Mouse (Mus musculus) ovary, adult 18-20 months (tissue): Measurements from ENCODE around the gene Tubgcp3.
"Not testable (repeated sequence)": the region's sequence is repeated elsewhere in the genome, so short reads cannot be mapped to it uniquely, and the experiment has no call there.

Source experiments
- DNase-seq: peaks from one replicate; pipeline ENCODE4 v3.0.0; 2022; ENCODE audit warnings: low spot score, mixed read lengths

Gene Tubgcp3

DNA sequence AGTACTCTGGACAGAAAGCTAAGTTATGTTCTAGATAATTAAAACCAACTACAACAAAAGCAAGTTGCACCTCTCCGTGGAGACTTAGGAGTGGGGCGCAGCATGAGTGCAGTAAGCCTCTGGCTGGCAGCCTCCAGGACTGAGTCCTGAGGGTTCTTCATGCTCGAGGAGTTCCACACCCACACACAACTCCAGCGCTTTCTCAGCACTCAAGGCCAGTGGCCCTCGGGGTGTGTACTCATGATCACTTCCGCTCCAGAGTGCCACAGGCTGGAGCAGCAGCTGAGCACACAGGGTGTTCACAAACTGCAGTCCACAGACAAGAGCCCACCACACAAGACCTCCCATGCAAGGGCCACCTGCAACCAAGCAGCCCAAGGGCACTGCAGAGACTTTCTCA, 30.5 kb downstream of the Tubgcp3 start:
- DNase-seq, result no peak

DNA sequence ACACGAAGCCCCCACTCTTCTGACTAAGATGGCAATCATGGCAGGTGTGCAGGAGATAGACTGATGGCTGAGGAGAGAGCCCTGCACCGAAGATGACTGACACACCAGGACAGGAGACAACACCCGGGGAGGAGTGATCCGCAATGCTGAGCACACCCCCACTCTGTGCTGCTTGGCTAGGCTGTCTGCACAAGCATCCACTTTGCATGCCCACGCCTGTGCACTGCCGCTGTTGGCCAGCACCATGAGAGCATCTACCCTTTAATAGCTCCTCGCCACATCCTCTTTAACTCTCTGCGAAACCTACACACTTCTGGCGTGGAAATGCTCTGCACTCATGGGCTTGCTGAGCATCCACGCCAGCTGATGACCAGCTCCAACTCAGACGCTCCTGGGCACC, 33.6 kb downstream of the Tubgcp3 start:
- DNase-seq, result no peak

DNA sequence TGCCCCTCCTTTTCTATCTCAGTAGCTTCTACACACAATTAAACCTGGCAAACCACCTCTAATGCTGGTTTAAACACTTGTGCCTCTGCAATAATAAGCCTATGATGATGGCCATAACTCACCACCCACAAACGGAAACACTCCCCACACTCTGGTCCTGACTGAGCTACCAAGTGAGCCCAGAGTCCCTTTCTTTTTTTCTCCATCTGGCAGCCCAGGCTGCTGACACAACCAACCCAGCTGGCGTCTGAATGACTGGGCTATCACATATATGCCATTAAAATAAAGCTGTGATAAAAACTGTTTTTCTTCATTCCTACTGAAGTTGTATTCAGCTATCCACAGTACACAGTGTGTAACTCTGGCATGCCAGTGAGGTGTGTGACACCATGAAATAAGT, 36.7 kb downstream of the Tubgcp3 start:
- DNase-seq, result no peak

DNA sequence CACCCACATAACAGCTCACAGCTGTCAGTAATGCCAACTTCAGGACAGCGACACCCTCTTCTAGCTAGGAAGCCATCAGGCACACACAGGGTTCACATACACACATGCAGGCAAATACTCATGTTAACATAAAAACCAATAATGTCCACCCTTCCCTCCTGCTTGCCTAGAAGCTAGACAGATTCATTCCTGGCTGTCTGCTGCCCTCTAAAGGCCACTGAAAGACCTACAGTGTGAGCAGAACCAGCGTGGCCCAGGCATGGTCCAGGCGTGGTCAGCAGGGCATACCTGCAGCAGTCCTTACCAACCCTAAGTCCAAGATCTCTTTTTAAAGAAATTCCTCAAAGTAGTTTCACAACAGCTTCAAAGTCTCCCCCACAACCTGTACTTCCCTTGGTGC, 43.0 kb downstream of the Tubgcp3 start:
- DNase-seq, result no peak

DNA sequence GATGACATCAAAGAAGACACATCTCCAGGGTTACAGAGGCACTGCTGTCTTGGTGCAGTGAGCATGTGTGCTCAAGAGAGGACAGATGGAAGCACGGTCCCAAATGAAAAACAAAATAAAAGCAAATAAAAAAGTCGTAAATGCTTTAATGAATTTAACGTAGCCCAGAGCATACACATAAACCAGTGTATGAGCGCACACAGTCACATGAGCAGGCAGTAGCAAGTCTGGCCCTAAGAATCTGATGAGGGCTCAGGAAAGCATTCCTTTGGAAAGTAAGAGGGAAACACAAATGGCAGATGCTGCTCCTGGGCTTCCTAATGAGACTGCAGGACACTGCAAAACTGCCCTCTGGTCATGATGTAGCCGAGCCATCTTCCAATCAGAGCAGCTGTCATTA, 46.2 kb downstream of the Tubgcp3 start:
- no peak for DNase-seq

DNA sequence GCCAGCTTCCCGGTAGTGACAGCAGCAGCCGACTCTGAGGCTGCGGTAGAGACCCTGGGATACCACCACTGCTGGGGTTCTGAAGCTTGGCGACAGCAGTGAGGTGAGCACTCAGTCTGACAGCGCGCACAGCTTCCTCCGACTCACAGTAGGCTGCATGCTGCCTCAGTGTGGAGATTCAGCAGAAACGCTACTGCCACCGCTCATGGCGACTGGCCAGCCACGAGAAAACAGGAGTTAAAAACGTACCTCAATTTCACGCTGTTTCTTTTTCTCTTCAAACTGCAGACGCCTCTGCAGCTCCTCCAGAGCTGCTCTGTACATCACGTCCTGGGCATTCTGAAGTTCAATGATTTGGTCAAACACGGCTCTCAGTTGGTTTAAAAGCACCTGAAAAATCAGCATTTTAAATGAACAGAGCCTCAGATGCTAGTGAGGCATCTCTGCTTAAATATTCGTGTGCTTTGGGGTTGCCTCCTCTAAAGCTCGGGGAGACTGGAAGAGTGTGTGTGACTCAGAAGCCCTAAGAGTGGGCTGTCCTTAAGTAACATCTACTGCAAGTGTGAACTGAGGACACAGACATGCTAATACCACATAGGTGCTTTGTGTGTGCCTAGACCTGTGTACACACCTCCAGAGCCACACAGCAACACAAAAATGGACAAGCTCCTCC, 50.4 kb downstream of the Tubgcp3 start:
- no peak for DNase-seq

DNA sequence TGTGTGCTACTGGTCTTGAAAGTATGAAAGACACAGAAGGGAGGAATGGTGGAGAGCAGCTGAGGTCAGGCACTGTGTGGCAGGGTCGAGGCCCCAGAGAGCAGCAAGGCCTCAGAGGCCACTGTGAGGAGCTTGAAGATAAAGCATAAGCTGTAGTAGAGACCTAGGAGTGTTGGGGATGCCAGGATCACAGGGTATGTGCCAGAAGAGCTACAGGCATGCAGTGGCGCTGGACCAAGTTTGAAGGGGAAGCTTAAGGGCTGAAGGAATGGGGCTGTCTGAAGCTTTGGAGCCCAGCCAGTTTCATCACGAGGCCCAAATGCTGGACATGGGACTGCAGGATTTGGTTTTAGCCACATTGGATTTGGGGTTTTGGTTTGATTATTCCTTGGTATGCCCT, 54.7 kb downstream of the Tubgcp3 start:
- not testable (repeated sequence) for DNase-seq

DNA sequence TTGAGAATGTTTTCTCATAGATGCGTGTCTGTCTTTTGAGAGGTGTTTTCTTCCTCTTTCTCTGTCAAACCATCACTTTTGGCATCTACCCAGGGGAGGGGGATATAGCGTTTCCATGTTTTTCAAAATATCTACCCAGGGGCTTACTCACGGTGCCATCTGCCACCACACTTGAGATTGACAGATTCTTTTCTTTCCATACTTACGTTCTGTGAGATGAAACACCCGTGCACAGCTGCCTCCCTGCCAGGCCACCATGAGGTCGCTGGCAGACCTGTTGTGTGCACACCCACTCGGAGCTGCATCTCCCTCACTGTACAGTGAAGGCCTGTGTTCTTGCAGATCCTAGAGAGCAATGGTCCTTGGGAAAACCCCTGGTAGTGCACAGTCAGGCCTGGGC, 58.8 kb downstream of the Tubgcp3 start:
- no peak for DNase-seq

DNA sequence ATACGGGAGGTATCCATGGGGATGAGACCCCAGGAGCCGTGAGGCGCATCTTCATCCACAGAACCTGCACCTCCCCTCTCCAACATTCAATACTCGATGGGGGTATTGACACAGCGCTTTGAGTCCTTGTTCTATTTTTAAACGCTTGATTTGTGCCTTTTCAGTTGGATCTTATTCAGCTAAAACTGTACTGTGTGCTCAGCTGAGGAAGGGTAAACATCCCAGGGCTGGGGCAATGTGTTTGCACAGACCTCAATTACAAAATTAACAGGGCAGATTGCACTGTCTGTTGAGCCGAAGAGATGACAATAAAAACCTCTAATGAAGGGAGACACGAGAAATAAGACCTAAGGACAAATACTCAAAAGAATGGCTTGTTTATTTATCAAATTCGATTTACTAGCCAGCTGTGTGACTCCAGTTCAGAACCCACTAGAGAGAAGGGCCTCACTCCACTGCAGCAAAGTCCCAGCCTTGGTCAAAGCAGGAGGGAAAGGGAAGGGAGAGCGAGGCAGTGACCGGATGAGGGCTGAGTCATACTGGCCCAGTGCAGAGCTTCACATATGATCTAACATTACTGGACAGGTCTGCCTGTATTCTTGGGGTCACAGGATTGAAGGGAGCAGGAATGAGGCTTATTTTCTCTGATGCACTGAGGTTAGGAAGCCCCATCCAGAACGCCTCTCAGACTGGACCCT, 62.1 kb downstream of the Tubgcp3 start:
- no peak for DNase-seq

DNA sequence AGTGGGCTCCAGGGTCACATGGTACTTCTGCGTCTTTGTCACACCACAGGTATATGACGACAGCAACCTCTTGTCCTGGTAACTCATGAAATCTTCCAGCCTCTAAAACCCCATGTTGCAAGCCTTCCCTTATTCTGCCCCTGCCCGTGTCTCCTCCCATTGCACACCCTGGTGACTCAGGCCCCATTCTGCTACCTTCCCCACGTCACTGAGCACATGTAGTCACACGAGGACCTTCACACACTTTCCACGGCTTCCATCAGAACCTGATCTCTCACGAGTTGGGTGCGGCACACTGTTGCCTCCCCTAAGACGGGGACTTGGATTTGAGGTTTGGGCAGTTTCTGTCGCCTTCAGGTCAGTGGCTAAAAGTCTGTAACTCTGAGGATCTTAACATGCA, 63.2 kb downstream of the Tubgcp3 start:
- no peak for DNase-seq

DNA sequence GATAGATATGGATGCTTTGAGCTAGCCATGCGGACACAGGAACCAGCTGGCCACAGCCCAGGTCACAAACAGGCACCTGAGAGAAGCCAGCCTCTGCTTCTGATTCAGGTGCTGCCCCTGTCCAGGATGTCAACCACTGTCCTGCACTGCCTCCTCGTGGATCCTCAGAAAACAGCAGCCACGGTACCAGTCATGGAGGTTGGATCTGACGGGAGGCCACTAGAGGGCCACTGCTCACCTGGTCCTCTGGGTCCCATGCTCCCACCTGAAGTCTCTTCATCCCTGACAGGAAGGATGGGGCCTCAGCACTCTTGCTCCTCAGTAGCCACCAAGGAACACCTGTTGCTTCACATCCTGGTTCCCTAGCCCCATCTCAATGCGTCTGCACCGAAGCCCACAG, 64.8 kb downstream of the Tubgcp3 start:
- peak; percentile 21 for DNase-seq

DNA sequence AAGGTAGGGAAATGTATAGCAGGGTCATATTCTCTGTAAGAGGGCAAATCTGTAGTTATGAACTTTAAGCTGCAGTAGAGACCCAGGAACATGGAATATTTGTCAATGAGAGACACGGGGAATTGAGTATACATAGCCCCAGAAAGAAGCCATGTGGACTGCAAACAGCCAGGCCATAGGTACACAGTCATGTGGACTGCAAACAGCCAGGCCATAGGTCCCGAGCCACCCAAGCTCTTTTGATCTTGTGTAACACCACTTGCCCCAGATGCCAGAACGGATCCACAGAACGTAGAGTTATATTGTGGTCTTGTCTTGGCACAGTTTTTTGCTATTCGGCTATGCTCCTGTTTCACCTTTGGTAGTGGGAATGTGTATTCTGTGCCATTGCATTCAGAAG, 88.3 kb downstream of the Tubgcp3 start:
- DNase-seq, result no peak

DNA sequence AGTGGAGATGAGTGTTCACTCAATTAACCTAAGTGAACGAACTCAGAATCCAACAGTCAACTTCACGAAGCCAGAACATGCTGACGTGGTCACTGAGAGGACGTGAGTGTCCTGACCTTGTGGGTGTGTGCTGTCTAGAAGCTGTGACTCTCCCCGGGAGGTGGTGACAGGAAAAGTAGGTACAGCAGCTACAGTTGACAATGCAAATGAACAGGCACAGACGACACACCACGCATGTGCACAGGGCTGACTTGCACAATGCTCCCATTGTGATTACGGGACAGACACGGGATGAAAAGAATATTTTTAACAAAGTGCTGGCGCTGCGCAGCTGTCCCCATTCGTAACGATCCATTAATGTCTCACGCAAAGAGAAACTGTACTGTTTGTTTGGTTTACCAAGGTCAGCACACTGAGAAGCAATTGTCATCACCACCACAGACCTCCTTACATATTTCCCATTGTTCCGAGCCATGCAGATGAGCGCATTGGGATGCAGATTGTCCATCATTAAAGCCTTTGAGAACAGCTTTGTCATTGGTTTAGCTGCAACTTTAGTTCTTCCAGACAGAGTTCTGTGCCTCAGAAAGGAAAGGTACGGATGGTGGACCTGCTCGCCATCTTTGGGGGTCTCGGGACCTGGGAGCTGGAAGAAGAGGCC, 92.6 kb downstream of the Tubgcp3 start:
- not testable (repeated sequence) for DNase-seq

DNA sequence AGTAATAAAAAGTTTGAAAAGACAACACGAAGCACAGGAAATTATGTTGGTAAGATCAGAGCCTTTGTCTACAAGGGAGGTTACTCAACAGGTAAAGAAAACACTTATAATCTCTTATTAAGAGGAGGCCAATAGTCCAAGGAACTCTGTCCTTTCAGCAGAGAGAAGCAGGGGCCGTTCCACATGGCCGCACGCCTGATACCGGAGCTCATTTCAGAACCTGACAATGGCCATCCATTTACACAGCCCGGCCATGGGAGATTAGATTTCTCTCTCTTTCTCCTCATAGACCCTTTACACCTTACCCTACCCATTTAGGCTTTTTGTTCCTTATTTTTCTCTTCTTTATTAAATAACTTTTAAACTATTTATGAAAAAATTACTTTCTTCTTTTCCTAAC, 95.3 kb downstream of the Tubgcp3 start:
- DNase-seq, result no peak

DNA sequence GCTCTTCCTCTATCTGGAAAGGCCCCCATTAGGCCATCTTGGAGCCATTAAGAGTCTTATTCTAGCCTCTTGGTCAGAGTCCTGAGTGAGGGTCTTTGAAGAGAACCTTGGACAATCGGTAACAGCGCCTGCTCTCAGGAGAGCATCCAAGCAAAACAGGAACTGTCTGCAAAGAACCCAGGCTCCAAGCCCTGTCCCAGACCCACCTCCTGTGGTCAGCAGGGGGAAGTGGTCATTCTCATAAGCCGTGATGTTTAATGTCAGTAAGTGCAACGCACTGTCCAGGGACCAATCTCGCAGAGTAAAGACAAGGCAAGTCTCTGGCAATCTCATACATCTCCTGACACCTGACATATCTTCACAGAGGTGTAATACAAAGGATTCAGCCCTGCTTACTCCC, 96.0 kb downstream of the Tubgcp3 start:
- DNase-seq, result no peak

DNA sequence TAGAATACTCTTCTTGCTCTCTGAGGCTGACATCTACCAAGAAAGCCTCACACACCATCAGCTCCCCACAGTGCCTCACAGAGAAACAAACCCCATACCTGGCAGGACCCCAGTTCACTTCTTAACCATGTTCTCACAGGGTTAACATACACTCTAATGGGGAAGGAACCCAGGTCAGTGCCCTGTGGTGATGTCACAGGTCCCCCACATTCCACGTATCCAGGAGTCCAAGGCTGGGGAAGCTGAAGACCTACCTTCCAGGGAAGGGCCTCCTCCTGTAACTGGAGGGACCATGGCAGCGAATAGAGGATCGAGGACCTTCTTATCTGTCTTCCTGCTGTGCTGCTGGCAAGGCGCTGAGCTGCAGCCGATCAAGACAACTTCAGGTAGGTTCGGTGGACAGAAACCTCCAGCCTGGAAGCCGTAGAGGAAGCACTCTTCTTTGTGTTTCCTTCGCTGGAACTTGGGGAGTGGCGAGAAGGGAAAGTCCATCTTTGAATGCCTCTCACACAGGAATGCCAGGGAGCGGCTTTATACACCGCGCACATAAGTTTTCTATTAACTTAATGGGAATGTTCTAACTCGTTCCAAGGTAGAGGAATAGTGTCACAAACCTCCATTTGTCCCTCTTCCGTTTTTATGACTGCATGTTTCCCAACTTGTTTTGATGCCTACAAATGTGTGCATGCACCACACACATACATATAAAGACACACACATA, 99.1 kb downstream of the Tubgcp3 start, which contains the start of gene Spaca7:
Spaca7 (plus strand) TSS at position 216 of the 721 bp plus-strand sequence.
- no peak for DNase-seq

DNA sequence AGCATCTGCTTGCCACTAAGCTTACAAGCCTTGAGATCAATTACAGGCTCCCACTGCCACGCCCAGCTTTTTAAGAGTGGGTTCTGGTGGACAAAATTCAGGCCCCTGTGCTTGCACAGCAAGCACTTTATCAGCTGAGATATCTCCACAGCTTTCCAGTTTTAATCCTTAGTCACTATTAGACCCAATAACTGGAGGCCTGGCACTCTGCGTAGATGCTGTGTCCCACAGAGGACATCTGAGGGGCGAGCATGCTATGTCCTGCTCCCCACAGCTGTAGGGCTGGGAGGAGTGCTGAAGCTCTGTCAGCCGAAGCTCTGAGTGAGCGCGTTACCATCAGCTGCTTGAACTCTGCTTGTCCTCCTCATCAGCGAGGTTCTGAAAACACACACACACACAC, 105.5 kb downstream of the Tubgcp3 start:
- DNase-seq, result no peak

DNA sequence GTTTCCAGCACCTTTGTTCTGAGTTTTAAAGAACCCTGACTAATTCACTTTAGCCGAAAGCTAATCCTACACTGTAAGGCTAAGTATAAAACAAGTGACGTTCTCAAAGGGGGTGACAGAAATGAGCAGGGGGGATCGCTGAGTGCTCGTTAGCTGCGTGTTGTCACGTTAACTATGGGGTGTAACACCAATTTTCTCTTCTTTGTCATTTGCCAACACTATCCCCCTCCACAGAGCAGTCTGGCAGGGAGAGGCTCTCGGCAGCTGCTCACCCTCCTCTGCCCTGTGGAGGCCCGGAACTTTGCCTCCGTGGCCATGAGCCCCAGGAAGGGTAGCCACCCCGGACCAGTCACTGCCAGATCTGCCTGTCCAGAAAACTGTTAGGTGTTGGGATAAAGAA, 106.6 kb downstream of the Tubgcp3 start:
- no peak for DNase-seq

DNA sequence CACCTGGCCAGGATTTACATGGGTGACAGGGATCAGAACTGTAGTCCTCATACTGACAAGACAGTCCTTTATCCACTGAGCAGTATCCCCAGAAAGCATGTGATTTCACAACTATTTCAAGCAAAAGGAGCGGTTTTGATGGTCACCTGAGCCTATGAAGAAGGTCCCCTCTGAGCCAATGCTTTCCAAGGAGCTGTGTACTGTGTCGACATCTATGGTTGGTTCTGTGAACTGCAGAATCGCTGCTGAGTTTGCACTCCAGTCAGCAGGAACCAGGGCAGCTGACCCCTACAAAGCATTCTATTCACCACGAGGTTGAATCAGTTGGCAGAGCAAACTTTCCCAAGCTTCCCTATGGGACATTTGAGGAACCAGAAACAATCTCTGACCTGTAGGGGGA, 107.7 kb downstream of the Tubgcp3 start:
- no peak for DNase-seq
